Mouse (Mus musculus) heart, adult 8-10 months (tissue): Measurements from ENCODE around the gene Itga3. TPM values are rescaled to one million over a fixed set of nuclear protein-coding genes. Genes with fewer than 3 reads are reported as not detected.

Experiments
- DNase-seq: peaks from one replicate; pipeline ENCODE4 v3.0.0; 2022; ENCODE audit warnings: low spot score
- total RNA-seq, 4 experiments: library from RNA; stranded (reverse); gene quantifications; 2 replicates each; pipeline ENCODE4 v1.2.4; 2022

Itga3 gene
- total RNA-seq, 4 experiments from 2014 or later: 9.1 to 10.3 (median 9.8) TPM

DNA sequence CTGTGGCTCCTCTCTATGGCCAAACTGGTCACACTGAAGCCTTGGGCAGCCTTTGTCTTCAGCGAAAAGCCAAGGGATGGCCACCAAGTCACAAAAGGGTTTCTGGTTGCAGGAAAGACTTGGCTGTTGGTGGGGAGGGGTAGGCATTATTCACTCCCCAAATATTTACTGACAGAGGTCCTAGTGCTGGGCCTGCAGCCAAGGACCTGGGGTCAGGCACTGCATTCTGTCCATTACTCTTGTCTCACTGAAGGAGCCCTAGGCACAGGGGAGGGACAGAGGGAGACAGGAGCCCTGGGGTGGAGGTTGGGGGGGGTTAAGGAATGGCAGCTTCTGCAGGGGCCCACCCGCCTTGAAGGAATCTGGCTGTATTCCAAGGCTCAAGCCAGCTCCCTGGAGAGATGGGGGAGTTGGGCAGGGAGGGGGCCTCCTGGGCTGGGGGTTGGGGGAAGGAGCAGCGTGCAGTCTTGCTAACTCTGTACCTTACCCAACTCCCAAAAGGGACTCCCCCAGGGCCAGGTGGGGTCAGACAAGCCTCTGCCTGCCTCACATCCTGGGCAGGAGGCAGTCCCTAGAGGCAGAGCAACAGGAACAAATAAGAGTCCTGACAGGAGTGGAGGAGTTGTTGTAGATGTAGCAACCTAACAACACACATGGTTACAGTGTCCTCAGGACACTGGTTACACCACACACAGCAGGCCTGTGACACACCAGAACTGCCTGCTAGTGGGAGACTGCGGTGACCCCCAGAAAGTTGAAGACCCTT, 20.2 kb upstream of the Itga3 start:
- no peak for DNase-seq

GRCm38 (mm10) chr11:95095596-95095995, 19.0 kb upstream of the Itga3 start:
- DNase-seq: no peak

DNA sequence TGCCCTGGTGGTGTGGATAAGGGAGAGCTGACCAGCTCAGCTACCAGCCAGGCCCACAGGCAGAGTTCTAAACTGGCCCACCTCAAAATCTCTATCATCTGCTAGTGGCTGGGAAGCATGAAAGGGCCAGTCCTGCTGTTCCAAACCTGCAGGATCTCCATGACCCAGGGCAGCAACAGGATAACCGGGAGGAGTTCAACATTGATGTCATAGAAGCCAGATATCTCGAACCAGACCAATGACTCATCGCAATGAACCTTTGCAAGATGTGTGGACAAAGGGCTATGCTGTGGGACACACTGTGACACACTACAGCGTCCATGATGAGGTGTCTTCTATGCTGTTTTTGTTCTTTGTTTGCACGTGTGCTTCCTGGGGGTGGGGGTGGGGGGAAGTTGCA, 16.5 kb upstream of the Itga3 start:
- DNase-seq: no peak

DNA sequence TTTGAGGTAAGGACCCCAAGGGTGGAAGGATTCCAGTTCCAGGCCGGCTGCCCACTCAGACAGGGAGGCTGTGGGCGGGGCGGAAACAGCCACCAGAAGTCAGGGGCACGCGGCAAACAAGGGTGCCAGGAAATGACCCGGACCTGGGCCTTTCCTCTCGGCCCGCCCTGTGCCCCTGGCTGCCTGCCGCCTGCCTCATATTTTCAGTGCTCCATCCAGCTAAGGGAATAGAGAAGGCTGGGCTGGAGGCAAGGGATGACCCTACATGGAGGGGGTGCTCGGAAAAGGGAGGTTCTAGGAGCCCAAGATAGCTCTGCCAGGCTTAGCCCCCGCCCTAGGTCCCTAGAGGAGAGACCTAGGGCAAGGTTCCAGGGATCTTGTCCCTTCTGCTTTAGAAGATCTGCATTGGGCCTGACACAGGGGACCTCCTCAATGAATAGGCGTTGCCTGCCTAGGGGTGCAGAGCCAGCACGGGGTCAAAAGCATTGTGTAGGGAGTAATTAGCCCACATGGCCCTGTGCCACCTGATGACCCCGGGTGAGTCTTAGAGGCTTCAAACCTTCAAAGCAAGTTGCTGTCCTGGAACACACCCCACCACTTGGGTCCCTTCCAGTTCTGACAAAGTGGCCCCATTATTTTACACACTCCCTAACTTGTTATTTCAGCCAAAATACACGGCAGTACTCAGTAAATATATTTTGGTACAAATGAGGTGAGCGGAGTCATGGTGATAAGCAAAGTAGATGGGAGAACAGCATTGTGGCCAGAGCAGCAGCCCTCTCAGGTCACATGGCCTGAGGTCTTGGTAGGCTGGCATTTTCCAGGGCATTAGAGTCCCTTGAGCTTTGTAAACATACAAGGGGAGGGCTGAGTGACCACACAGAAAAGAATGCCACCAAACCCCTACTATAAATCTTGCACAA, 12.5 kb upstream of the Itga3 start:
- peak; percentile 58 for DNase-seq

- DNase-seq: no peak
Measured at GRCm38 (mm10) chr11:95088286-95088685, 11.7 kb upstream of the Itga3 start.

DNA sequence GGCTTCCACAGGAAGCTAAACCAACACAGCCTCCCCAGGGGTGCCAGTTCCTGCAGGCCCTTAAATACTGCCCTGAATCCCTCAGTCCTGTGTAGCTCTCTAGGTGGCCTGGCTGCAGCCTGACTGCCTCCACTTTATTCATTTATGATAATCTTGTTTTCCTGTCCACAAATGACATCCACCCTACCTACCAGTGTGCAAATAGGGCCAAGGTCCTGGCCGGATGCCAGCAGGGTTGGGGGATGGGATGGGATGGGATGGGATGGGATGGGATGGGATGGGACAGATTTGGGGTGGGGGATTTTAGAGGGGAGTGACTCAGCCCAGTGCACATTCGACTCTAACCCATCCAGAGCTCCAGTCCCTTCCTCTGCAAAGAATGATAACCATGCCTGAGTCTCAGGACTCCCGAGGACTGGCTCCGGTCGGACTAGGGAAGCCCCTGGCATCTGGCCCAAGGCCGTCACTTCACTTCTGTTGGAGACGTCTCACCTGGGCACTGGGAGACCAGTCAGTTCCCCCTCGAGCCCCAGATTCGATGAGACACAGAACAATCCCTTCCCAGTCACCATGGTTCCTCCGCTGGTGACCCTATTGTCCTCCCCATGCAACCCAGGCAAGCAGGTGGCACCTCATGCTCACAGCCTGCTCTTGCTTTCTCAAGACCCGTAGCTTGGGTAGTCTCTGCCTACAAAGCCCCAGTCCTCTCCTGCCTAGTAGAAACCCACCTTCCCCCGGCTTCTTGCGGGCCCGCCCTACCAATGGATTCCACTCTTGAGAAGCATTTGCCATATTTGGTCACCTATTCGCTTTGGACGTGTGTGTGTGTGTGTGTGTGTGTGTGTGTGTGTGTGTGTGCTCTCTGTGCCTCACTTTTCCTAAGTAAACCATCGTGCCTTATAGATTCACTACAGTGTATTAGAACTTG, 11.0 kb upstream of the Itga3 start:
- no peak for DNase-seq

GRCm38 (mm10) chr11:95086229-95086628, 9.6 kb upstream of the Itga3 start:
- no peak for DNase-seq

GRCm38 (mm10) chr11:95085710-95086109, 9.1 kb upstream of the Itga3 start:
- no peak for DNase-seq

DNA sequence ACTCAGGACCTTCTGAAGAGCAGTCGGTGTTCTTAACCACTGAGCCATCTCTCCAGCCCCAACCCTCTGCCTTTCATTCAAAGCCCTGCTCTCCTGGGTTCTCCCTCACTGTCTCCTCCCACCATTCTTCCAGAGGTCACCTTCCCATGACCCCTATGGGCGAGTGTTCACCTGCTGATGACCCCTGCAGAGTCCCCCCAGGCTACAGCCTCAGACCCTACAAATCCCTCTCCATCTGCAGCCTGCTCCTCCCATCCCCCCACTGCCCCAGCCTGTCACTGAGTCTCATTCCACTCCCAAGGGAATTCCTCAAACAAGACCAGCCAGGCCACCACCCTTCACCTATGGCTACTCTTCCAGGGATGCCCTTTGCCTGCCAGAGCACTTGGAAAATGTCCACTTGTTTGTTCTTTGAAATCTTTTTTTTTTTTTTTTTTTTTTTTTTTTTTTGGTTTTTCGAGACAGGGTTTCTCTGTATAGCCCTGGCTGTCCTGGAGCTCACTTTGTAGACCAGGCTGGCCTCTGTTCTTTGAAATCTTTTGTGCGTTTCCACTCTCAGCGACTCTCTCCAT, 8.3 kb upstream of the Itga3 start:
- no peak for DNase-seq

- DNase-seq: no peak
Measured at GRCm38 (mm10) chr11:95084175-95084574, 7.6 kb upstream of the Itga3 start.

DNA sequence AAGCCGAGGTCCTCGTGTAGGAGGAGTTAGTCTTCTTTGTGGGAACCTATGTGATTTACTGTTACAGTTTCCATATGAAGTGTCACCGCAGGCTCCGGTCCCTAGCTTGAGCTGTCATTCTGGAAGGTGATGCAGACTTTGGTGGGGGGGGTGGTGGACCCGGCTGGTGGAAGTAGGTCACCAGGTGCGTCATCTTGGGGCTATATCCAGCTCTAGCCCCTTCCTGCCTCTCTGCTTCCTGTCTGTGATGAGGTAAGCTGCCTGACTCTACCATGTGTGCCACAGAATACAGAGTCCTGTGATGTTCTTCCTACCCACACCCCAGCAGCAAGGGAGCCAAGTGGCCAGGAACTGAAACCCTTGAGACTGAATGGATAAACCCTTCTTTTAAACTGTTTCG, 6.3 kb upstream of the Itga3 start:
- no peak for DNase-seq

GRCm38 (mm10) chr11:95080783-95081182, 4.2 kb upstream of the Itga3 start:
- DNase-seq: no peak

DNA sequence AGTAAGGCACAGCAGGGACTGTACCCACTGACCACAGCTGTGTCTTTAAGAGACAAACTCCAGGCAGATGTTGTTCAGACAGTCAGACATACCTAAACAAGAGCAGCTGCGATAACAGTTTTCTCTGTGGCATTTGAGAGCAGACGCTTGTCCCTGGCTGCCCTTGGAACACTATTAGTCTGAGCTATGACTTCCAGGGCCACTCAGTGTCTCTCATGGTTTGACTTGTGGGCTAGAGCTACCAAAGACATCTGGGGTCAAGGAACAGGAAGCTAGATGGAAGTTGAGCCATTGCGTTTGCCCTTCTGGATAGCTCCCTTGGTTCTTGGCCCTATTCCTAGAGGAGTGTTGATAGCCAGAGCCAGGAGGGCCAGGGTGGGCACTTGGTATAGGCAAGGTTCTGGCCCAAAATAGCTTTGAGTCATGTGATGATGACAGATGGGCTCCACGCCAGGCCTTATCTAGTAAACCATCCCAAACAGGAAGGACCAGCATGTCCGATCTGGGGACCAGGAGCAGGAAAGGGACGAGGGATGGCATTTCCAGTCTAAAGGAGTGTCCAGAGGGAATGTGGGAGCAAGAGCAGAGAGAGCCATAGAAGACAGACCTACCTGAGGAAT, 2.8 kb upstream of the Itga3 start:
- no peak for DNase-seq

DNA sequence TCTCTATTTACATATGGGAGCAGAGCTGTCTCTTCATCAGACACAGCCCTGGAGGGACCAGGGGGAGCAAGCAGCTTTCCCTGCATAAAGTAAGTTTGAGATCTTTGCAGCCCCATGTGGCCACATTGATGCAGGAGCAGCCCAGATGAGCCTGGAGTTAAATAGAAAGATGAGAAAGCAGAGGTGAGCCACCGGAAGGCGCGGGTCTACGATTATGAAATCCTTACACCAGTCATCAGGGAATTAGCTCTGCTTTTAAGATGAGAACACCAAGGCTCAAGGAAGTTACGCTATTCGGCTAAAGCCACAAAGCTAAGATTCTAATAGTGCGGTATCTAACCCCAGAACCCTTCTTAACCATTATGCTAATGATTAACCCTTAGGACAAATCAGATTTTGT, 1.4 kb upstream of the Itga3 start:
- no peak for DNase-seq

GRCm38 (mm10) chr11:95076041-95076535, 513 bp downstream of the Itga3 start:
- DNase-seq: no peak

DNA sequence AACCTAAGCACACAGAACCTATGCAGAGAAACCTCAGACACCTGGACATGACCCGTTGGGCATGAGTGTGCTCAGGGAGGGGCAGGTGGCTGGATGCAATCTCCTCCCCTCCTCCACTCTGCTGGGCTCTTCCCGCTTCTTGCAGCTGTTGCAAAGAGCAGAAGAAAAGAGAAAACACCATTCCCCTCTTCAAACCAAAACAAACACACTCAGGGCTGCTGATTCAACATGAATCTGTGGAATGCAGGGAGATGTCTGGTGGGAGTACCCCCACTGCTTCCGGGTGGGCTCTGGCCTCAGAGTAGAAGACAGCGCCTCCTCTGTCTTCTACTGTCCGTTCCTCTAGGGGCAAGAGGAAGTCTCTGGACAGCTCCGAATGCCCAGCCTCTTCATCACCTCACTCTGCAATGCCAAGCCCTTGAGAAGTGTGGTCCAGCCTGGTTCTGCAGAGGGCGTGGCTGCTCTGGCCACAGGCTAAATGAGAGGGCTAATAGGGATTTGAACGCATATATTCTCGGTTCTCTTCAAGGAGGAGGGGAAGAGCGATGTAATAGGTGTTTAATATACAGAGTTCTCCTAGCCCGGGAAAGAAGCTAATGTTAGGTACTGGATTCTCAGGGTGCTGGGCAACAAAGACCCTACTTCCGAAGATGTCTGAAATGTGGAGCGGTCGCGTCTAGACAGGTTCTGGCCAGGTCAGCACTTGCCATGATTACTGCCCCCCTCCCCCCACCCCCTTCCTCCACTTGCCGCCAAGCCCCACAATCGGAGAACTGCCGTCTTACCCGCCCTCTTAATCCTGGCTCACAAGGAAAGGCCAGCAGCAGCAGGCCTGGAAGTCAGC, 1.2 kb downstream of the Itga3 start:
- DNase-seq: no peak

- DNase-seq: no peak
Measured at GRCm38 (mm10) chr11:95074694-95075093, 1.9 kb downstream of the Itga3 start.

DNA sequence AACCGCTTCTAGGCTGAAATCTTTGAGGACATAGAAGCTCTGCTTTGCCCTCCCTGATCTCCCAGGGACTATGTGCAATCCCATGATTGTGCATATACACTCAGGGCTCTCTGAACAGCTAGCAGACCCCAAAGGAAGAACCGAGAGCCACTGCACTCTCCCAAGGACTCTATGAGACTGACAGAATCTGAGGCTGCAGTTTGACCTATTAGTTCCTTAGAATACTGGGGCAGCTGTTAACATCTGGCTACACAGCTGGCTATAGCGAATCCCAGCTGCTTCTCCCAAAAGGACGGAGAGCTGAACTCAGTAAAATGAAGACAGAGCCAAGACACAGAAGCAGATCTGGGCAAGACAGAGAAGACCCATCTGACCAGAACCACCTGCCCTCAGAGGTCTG, 2.8 kb downstream of the Itga3 start:
- no peak for DNase-seq

- no peak for DNase-seq
Measured at GRCm38 (mm10) chr11:95072804-95073203, 3.8 kb downstream of the Itga3 start.

DNA sequence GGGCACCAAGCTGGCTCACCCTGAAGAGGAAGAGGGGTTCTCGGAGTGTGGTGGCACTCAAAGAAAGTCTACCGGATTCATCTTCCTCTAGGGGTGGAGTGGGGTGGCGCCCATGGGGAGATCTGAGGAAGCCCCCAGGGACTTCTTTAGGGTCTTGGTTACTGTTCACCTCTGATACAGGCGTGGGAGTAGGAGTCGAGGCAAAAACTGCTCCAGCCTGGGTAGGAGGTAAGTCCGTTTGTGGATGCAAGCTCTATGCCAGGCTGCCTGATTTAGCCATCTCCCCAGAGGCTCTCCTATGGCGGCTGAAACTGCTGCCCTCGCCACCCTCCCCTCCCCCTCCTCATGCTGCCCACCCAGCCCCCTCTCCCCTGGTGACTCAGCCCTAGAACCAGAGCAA, 4.5 kb downstream of the Itga3 start:
- DNase-seq: no peak
